Mouse (Mus musculus) MEL (cell line): ENCODE results near the gene Sipa1l1. TPM values are rescaled to one million over a fixed set of nuclear protein-coding genes. Genes with fewer than 3 reads are reported as not detected.
A peak's percentile ranks its signal among the peaks of the same experiment; 100 is the strongest.

Experiments
- DNase-seq: peaks from one replicate; pipeline ENCODE4 v3.0.0; 2011; ENCODE audit warnings: low read depth, low spot score
- H3K27ac ChIP-seq: 2 replicates; pipeline ENCODE4 v1.5.1; 2012; ENCODE audit warnings: low read depth, mild to moderate bottlenecking, control low read depth, low read length, moderate library complexity; ENCODE audit not compliant: control insufficient read depth
- H3K27me3 ChIP-seq, 2 experiments: fragments of 150-350 bp in 1 of 2; sonication (generic) in 1 of 2; 2 replicates each; pipeline ENCODE4 v1.6.1; 2012; ENCODE audit warnings: low read length in 2 of 2, mild to moderate bottlenecking in 2 of 2, improper control_type of control experiment in 1 of 2, moderate library complexity in 1 of 2; ENCODE audit not compliant: insufficient read depth in 2 of 2, control insufficient read depth in 1 of 2
- H3K36me3 ChIP-seq, 2 experiments: 2 replicates each; pipeline ENCODE4 v1.6.1; 2012 to 2014; ENCODE audit warnings: low read length in 2 of 2, improper control_type of control experiment in 1 of 2, inconsistent platforms in 1 of 2, mild to moderate bottlenecking in 1 of 2; ENCODE audit not compliant: insufficient read depth in 2 of 2, control insufficient read depth in 1 of 2
- H3K4me1 ChIP-seq, 2 experiments: fragments of 150-350 bp in 1 of 2; sonication (generic) in 1 of 2; 2 replicates each; pipeline ENCODE4 v1.6.1; 2012; ENCODE audit warnings: low read length in 2 of 2, improper control_type of control experiment in 1 of 2, mild to moderate bottlenecking in 1 of 2; ENCODE audit not compliant: insufficient read depth in 2 of 2, control insufficient read depth in 1 of 2
- H3K4me3 ChIP-seq, 2 experiments: fragments of 150-350 bp in 1 of 2; sonication (generic) in 1 of 2; 2 replicates each; pipeline ENCODE4 v1.5.1; 2012; ENCODE audit warnings: low read depth in 2 of 2, low read length in 2 of 2, mild to moderate bottlenecking in 2 of 2, moderate library complexity in 2 of 2, control low read depth in 1 of 2, improper control_type of control experiment in 1 of 2; ENCODE audit not compliant: control insufficient read depth in 1 of 2, insufficient read depth in 1 of 2
- H3K79me2 ChIP-seq: 2 replicates; pipeline ENCODE4 v1.6.1; 2012; ENCODE audit warnings: mild to moderate bottlenecking, low read length, moderate library complexity; ENCODE audit not compliant: control insufficient read depth, poor library complexity, insufficient read depth
- H3K9ac ChIP-seq: 2 replicates; pipeline ENCODE4 v1.6.1; 2012; ENCODE audit warnings: low read depth, mild to moderate bottlenecking, control low read depth, low read length, moderate library complexity; ENCODE audit not compliant: control insufficient read depth, poor library complexity, severe bottlenecking
- H3K9me3 ChIP-seq: fragments of 150-350 bp; sonication (generic); replicated peaks from 2 replicates; pipeline ENCODE4 v1.6.1; 2012; ENCODE audit warnings: mild to moderate bottlenecking, low read length, improper control_type of control experiment, moderate library complexity; ENCODE audit not compliant: insufficient read depth
- CTCF ChIP-seq, 3 experiments: IDR thresholded peaks in 2 of 3; conservative IDR thresholded peaks in 1 of 3; 2 replicates each; pipeline ENCODE4 v1.5.1; 2011 to 2012; ENCODE audit warnings: low read length in 3 of 3, low read depth in 2 of 3, mild to moderate bottlenecking in 2 of 3, improper control_type of control experiment in 1 of 3, inconsistent platforms in 1 of 3, mixed read lengths in 1 of 3, moderate library complexity in 1 of 3; ENCODE audit not compliant: control insufficient read depth in 1 of 3, insufficient read depth in 1 of 3, poor library complexity in 1 of 3, severe bottlenecking in 1 of 3
- E2F4 ChIP-seq: IDR thresholded peaks from 2 replicates; pipeline ENCODE4 v1.6.1; 2011; ENCODE audit warnings: low read depth, low read length, improper control_type of control experiment, borderline replicate concordance
- ELF1 ChIP-seq: IDR thresholded peaks from 2 replicates; pipeline ENCODE4 v1.6.1; 2014; ENCODE audit warnings: low read depth, mild to moderate bottlenecking, inconsistent platforms, low read length, improper control_type of control experiment, moderate library complexity
- EP300 ChIP-seq, 2 experiments: IDR thresholded peaks; 2 replicates each; pipeline ENCODE4 v1.6.1; 2011; ENCODE audit warnings: improper control_type of control experiment in 2 of 2, low read length in 2 of 2, low read depth in 1 of 2, mild to moderate bottlenecking in 1 of 2
- GATA1 ChIP-seq: IDR thresholded peaks from 2 replicates; pipeline ENCODE4 v1.6.1; 2011; ENCODE audit warnings: low read depth, low read length, improper control_type of control experiment
- HCFC1 ChIP-seq: IDR thresholded peaks from 2 replicates; pipeline ENCODE4 v1.6.1; 2012; ENCODE audit warnings: low read depth, mild to moderate bottlenecking, inconsistent platforms, low read length, improper control_type of control experiment, moderate library complexity
- KAT2A ChIP-seq: conservative IDR thresholded peaks from 2 replicates; pipeline ENCODE4 v1.6.1; 2012; ENCODE audit warnings: low read depth, low read length, improper control_type of control experiment, inconsistent platforms
- MAFK ChIP-seq: IDR thresholded peaks from 2 replicates; pipeline ENCODE4 v1.6.1; 2011; ENCODE audit warnings: low read depth, mild to moderate bottlenecking, low read length, improper control_type of control experiment, borderline replicate concordance
- MAZ ChIP-seq: IDR thresholded peaks from 2 replicates; pipeline ENCODE4 v1.6.1; 2012; ENCODE audit warnings: low read depth, mild to moderate bottlenecking, inconsistent platforms, low read length, improper control_type of control experiment
- MEF2A ChIP-seq: IDR thresholded peaks from 2 replicates; pipeline ENCODE4 v1.6.1; 2014; ENCODE audit warnings: low read depth, mild to moderate bottlenecking, inconsistent platforms, low read length, improper control_type of control experiment; ENCODE audit not compliant: poor library complexity, insufficient replicate concordance, severe bottlenecking; ENCODE audit errors: extremely low read depth
- MYB ChIP-seq: IDR thresholded peaks from 2 replicates; pipeline ENCODE4 v1.6.1; 2011; ENCODE audit warnings: mild to moderate bottlenecking, low read depth, low read length, improper control_type of control experiment
- MYC ChIP-seq: IDR thresholded peaks from 2 replicates; pipeline ENCODE4 v1.6.1; 2011; ENCODE audit warnings: low read depth, mild to moderate bottlenecking, low read length, improper control_type of control experiment, moderate library complexity
- NELFE ChIP-seq: IDR thresholded peaks from 2 replicates; pipeline ENCODE4 v1.6.1; 2011; ENCODE audit warnings: low read depth, low read length, improper control_type of control experiment
- POLR2A ChIP-seq, 2 experiments: IDR thresholded peaks; 2 replicates each; pipeline ENCODE4 v1.6.1; 2011 to 2012; ENCODE audit warnings: low read length in 2 of 2, mild to moderate bottlenecking in 2 of 2, control low read depth in 1 of 2, improper control_type of control experiment in 1 of 2, low read depth in 1 of 2, moderate library complexity in 1 of 2; ENCODE audit not compliant: control insufficient read depth in 1 of 2, insufficient read depth in 1 of 2, poor library complexity in 1 of 2
- RAD21 ChIP-seq: IDR thresholded peaks from 2 replicates; pipeline ENCODE4 v1.6.1; 2011; ENCODE audit warnings: mild to moderate bottlenecking, low read depth, low read length, improper control_type of control experiment
- SIN3A ChIP-seq: IDR thresholded peaks from 2 replicates; pipeline ENCODE4 v1.6.1; 2012; ENCODE audit warnings: low read length, improper control_type of control experiment, inconsistent platforms
- SMC3 ChIP-seq: IDR thresholded peaks from 2 replicates; pipeline ENCODE4 v1.6.1; 2011; ENCODE audit warnings: low read depth, low read length, improper control_type of control experiment
- USF2 ChIP-seq, 2 experiments: IDR thresholded peaks; 2 replicates each; pipeline ENCODE4 v1.6.1; 2011 to 2012; ENCODE audit warnings: improper control_type of control experiment in 2 of 2, low read length in 2 of 2, borderline replicate concordance in 1 of 2, inconsistent platforms in 1 of 2, low read depth in 1 of 2, mild to moderate bottlenecking in 1 of 2; ENCODE audit not compliant: insufficient read depth in 1 of 2
- ZC3H11A ChIP-seq: IDR thresholded peaks from 2 replicates; pipeline ENCODE4 v1.6.1; 2012; ENCODE audit warnings: low read depth, mild to moderate bottlenecking, inconsistent platforms, low read length, improper control_type of control experiment
- ZKSCAN1 ChIP-seq: IDR thresholded peaks from 2 replicates; pipeline ENCODE4 v1.6.1; 2012; ENCODE audit warnings: low read depth, mild to moderate bottlenecking, inconsistent platforms, low read length, improper control_type of control experiment, moderate library complexity
- ZNF384 ChIP-seq: IDR thresholded peaks from 2 replicates; pipeline ENCODE4 v1.6.1; 2012; ENCODE audit warnings: low read depth, mild to moderate bottlenecking, inconsistent platforms, low read length, improper control_type of control experiment
- polyA plus RNA-seq, 2 experiments: library from polyadenylated mRNA; stranded (reverse) in 1 of 2; unstranded in 1 of 2; fragments of >175 nt in 1 of 2; fragments of >200 nt in 1 of 2; gene quantifications; 2 replicates each; pipeline versions ENCODE4 v1.2.1 to v1.2.4; 2012; ENCODE audit warnings: low replicate concordance in 2 of 2, low read depth in 1 of 2; ENCODE audit not compliant: insufficient read length in 2 of 2, insufficient read depth in 1 of 2, missing spikeins in 1 of 2
- total RNA-seq: library from RNA; depleted of rRNA; stranded (reverse); fragments of 300-350 nt; gene quantifications from 2 replicates; pipeline ENCODE4 v1.2.3, GENCODE M21; 2012

Sipa1l1 gene
- total and polyA plus RNA-seq, 3 experiments: 18.1 to 42.7 (median 19.3) TPM

DNA sequence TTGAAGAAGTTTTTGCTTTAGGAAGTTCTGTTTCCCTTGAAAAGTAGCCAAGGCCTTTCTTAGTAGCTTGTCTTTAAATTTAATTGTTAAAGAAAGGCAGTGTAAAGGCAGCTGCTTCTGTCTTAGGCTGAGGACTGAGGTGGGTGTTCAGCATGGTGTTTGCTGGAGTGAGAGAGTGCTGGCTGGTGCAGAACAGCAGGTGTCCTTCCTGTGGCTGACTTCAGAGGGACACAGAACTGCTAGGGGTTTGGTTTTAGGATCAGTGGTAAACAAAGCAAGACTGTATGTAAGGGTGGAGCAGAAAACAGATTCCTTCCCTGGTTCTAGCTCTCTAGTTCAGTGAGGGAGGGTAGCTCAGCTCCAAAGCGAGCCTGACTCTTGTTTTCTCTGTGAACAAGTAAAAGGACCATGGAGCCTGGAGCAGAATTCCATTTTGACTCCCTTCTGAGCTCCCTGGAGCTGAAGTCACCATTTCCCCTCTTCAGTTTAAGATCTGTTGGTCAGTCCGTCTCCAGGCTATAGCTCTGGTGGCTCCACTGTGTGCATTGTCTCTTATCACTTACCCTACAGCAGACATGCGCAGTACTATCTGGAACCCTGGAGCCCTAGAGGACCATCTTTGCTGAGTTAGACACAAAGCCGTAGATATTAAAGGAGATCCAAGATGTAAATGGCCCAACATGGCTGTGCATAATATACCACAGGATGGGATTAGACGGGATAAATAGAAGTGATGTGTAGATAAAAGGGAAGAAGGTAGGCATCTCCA, 95.1 kb downstream of the Sipa1l1 start:
- no peak for TF ChIP-seq ELF1
- TF ChIP-seq POLR2A (IDR thresholded peaks at IDR 0.05; ENCODE audit: control insufficient read depth in 1 of 2, insufficient read depth in 1 of 2, low read depth in 1 of 2, low read length in 2 of 2, poor library complexity in 1 of 2): no peak
- no peak for TF ChIP-seq MAZ
- TF ChIP-seq CTCF (IDR thresholded peaks at IDR 0.05 in 2 of 3, conservative IDR thresholded peaks at IDR 0.05 in 1 of 3; ENCODE audit: control insufficient read depth in 1 of 3, insufficient read depth in 1 of 3, low read depth in 2 of 3, low read length in 3 of 3, poor library complexity in 1 of 3, severe bottlenecking in 1 of 3): no peak
- 0 out of 2 replicates have a peak, but pooled peaks have one; percentile 20 for TF ChIP-seq GATA1
- no peak overlapping the region for H3K4me3 ChIP-seq
- H3K9me3 ChIP-seq: no peaks in the 10 kb centered on the region
- no peak overlapping the region for H3K27ac ChIP-seq
- peaks cover 0 to 3% of the 10 kb centered on the region in 2 experiments; a peak in 2 of 4 replicates for H3K4me1 ChIP-seq
- H3K36me3 ChIP-seq: no peaks in the 10 kb centered on the region; a peak in 1 of 4 replicates
- H3K9ac ChIP-seq: no peak overlapping the region
- no peaks in the 10 kb centered on the region for H3K27me3 ChIP-seq
- DNase-seq: no peak
- H3K79me2 ChIP-seq: no peaks in the 10 kb centered on the region

DNA sequence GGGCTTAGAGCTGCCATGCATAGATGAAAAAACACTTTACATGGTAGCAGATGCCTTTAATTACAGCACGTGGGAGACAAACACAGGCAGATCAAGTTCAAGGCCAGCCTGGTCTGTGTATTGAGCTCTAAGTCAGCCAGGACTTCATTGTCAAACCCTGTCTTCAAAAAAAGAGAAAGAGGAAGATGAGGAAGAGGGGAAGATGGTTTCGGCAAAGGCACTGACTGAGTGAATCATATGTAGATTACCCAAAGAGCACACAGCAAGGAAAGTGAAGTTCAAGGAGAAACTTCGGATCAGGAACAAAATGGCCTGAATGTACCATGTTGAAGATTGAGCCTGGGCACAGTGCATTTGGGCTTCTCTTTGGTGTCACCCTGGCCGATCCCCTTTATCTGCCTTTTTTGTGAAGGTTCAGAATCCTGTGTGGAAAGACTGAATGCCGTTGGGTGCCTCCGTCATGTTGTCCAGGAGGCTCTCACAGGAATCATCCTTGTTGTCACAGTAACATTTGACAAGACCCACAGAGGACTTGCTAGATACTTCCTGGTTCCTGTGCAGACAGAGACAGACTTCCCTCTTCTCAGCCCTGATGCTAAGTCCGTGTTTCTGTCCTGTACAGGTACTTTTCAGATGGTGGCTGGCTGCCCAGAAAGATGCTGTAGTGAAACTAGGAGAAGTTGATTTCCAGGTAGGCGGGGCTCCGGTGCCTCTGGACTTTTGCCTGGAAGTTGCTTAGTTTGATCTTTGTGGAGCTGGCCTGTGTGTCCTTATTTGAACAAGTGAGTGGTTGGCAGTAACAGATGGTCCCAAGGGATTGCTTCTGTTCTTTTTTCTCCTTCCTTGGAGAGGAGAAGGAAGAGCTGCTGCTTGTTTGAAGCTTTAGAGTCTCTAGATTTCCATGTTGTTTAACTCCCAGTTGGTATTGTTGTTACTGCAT, 96.5 kb downstream of the Sipa1l1 start:
- Histone ChIP-seq H3K27ac (no peak overlapping the region), H3K27me3 (no peaks in the 10 kb centered on the region), H3K9me3 (no peaks in the 10 kb centered on the region), H3K4me3 (no peak overlapping the region), H3K79me2 (no peaks in the 10 kb centered on the region), H3K9ac (no peak overlapping the region), H3K4me1 (peaks cover 0 to 3% of the 10 kb centered on the region in 2 experiments; a peak in 2 of 4 replicates), H3K36me3 (no peaks in the 10 kb centered on the region; a peak in 1 of 4 replicates)
- DNase-seq: no peak
- TF ChIP-seq ZC3H11A (no peak), EP300 (IDR thresholded peaks at IDR 0.05; ENCODE audit: low read depth in 1 of 2, low read length in 2 of 2) (no peak), RAD21 (no peak), MEF2A (no peak), ZKSCAN1 (no peak), ZNF384 (no peak), SMC3 (no peak), CTCF (IDR thresholded peaks at IDR 0.05 in 2 of 3, conservative IDR thresholded peaks at IDR 0.05 in 1 of 3; ENCODE audit: control insufficient read depth in 1 of 3, insufficient read depth in 1 of 3, low read depth in 2 of 3, low read length in 3 of 3, poor library complexity in 1 of 3, severe bottlenecking in 1 of 3) (no peak), E2F4 (no peak), MAFK (no peak), NELFE (no peak), USF2 (IDR thresholded peaks at IDR 0.05; ENCODE audit: borderline replicate concordance in 1 of 2, insufficient read depth in 1 of 2, low read depth in 1 of 2, low read length in 2 of 2) (no peak), ELF1 (no peak), HCFC1 (no peak), KAT2A (no peak), MYB (no peak), SIN3A (no peak), MYC (no peak)
